9 mouse cellular contexts compared by ENCODE assay signal in the genomic region with DNA sequence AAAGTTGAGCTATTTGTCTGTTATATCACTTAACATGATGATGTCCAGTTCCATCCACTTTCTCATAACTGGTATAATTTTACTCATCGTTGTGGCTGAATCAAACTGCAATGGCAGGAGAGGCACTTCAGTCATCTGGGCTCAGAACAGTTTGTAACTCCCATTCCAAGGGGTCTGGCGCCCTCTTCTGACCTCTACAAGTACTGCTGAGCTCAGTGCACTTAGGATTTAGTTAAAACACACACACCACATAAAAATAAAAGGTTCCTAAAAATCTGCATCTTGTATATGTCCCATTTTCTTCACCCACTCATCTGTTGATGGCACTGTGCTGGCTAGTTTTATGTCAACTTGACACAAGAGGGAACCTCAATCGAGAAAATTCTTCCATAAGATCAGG. TPM values are rescaled to one million over a fixed set of nuclear protein-coding genes. Genes with fewer than 3 reads are reported as not detected.
A peak's percentile ranks its signal among the peaks of the same experiment; 100 is the strongest.
DNase-seq lines count a peak whose midpoint lies in the region; ATAC-seq and TF ChIP-seq lines count a peak whose summit lies in the region.
"Had no signal": no experiment of that assay in that cellular context is flagged by ENCODE, and none has a peak within 500 bp of the region (broad histone marks: within the 10 kb centered on the region; RNA-seq: fewer than 3 reads in every experiment).

No protein-coding gene starts in this region.

- no peaks in the 10 kb centered on the region for H3K9me3 ChIP-seq in E14TG2a.4 (ENCODE audit: low read length)
- H3K9me3 ChIP-seq: megakaryocyte, embryonic 14.5 days had no signal

- H3K36me3 ChIP-seq in E14TG2a.4 (ENCODE audit: insufficient read depth, low read length), result peaks cover 61% of the 10 kb centered on the region

- DNase-seq in ZHBTc4 (ENCODE audit: low read depth, low spot score), result peak; percentile 89
- DNase-seq in heart, adult 8-10 months (ENCODE audit: low spot score), result peak; percentile 91
- peak; percentile 80 to 91 for DNase-seq in layer of hippocampus, postnatal 14 days (ENCODE audit: low spot score in 2 of 2)
- DNase-seq in mesoderm, embryonic 11.5 days (ENCODE audit: low read depth, low spot score), result peak; percentile 80
- DNase-seq in right cerebral cortex, postnatal 25 days, result peak; percentile 66

- no peak for ATAC-seq in activated CD4-positive, CD25-positive, alpha-beta regulatory T cell, adult 4 months

- H3K4me1 ChIP-seq in E14TG2a.4 (replicated peaks; ENCODE audit: low read depth, low read length), result peaks cover 54% of the 10 kb centered on the region
- peaks cover 6% of the 10 kb centered on the region; the same call in 1 of the 2 replicates for H3K4me1 ChIP-seq in cortical plate, adult 2 months (ENCODE audit: control insufficient read depth, insufficient read depth, low read length)

- no peak overlapping the region for H3K27ac ChIP-seq in cortical plate, adult 2 months (ENCODE audit: insufficient read depth, low read length)

- peak; percentile 94 for TF ChIP-seq CTCF in E14TG2a.4 (conservative IDR thresholded peaks at IDR 0.05; ENCODE audit: low read length)
- peak; percentile 92 for TF ChIP-seq CTCF in cortical plate, adult 2 months (IDR thresholded peaks at IDR 0.05; ENCODE audit: extremely low read depth, insufficient read depth, low read length)

- no peak for TF ChIP-seq POLR2A in cortical plate, adult 2 months (IDR thresholded peaks at IDR 0.05; ENCODE audit: extremely low read depth, insufficient read depth, low read length)

- H3K4me3 ChIP-seq in E14TG2a.4 (replicated peaks; ENCODE audit: low read length), result peak overlapping the region; percentile 98; the same call in 1 of the 2 replicates
- no peak overlapping the region for H3K4me3 ChIP-seq in cortical plate, adult 2 months (ENCODE audit: insufficient read depth, low read length)

- no peaks in the 10 kb centered on the region for H3K27me3 ChIP-seq in E14TG2a.4 (ENCODE audit: insufficient read depth, low read length)
- H3K27me3 ChIP-seq: megakaryocyte, embryonic 14.5 days had no signal

RNA-seq across cellular contexts. Expression of gene Bola2, which starts 1.9 kb away (rescaled TPM):
- polyA plus RNA-seq in cortical plate, adult 2 months (2012; rRNA removed), result 51.2 and 55.8 TPM in 2 replicates
- total RNA-seq in heart, adult 8-10 months (2022), result 10 to 100 TPM; 52.4 to 70.4 (median 56.4) TPM
- 100 to 1,000 TPM; 119 to 129 TPM for total RNA-seq in layer of hippocampus, postnatal 14 days (2021)
- 100 to 1,000 TPM in 1 of 2 experiments, 10 to 100 TPM in 1; 90.0 to 201 TPM for polyA plus RNA-seq in activated CD4-positive, CD25-positive, alpha-beta regulatory T cell, adult 4 months (2017; shearing (Covaris generic))

RNA-seq across cellular contexts. Expression of gene Slx1b, which starts 2.3 kb away (rescaled TPM):
- 31.2 and 33.8 TPM in 2 replicates for polyA plus RNA-seq in cortical plate, adult 2 months (2012; rRNA removed)
- 1 to 10 TPM; 3.2 to 6.2 (median 5.4) TPM for total RNA-seq in heart, adult 8-10 months (2022)
- 10 to 100 TPM; 16.2 to 19.8 TPM for total RNA-seq in layer of hippocampus, postnatal 14 days (2021)
- polyA plus RNA-seq in activated CD4-positive, CD25-positive, alpha-beta regulatory T cell, adult 4 months (2017; shearing (Covaris generic)), result 10 to 100 TPM in 1 of 2 experiments, 1 to 10 TPM in 1; 9.7 to 10.0 TPM

RNA-seq across cellular contexts. Expression of gene Coro1a, which starts 14.3 kb away (rescaled TPM):
- polyA plus RNA-seq in cortical plate, adult 2 months (2012; rRNA removed), result 204 and 218 TPM in 2 replicates
- total RNA-seq in heart, adult 8-10 months (2022), result 10 to 100 TPM in 1 of 4 experiments, 1 to 10 TPM in 3; 4.9 to 10.0 (median 6.2) TPM
- total RNA-seq in layer of hippocampus, postnatal 14 days (2021), result 100 to 1,000 TPM; 131 to 141 TPM
- polyA plus RNA-seq in activated CD4-positive, CD25-positive, alpha-beta regulatory T cell, adult 4 months (2017; shearing (Covaris generic)), result 1,000 to 10,000 TPM; 2,153 to 2,681 TPM

RNA-seq across cellular contexts. Expression of gene Sult1a1, which starts 17.0 kb away (rescaled TPM):
- 14.1 and 16.5 TPM in 2 replicates for polyA plus RNA-seq in cortical plate, adult 2 months (2012; rRNA removed)
- total RNA-seq in heart, adult 8-10 months (2022), result 10 to 100 TPM; 18.6 to 38.7 (median 31.5) TPM
- total RNA-seq in layer of hippocampus, postnatal 14 days (2021), result 10 to 100 TPM; 10.7 to 16.5 TPM
- under 1 TPM in 1 of 2 experiments, not detected in 1; 0.42 TPM for polyA plus RNA-seq in activated CD4-positive, CD25-positive, alpha-beta regulatory T cell, adult 4 months (2017; shearing (Covaris generic))

RNA-seq across cellular contexts. Expression of gene Sgf29, which starts 44.1 kb away (rescaled TPM):
- 38.1 and 43.4 TPM in 2 replicates for polyA plus RNA-seq in cortical plate, adult 2 months (2012; rRNA removed)
- 10 to 100 TPM; 21.6 to 26.2 (median 24.9) TPM for total RNA-seq in heart, adult 8-10 months (2022)
- 10 to 100 TPM; 31.2 to 32.9 TPM for total RNA-seq in layer of hippocampus, postnatal 14 days (2021)
- 100 to 1,000 TPM in 1 of 2 experiments, 10 to 100 TPM in 1; 73.9 to 103 TPM for polyA plus RNA-seq in activated CD4-positive, CD25-positive, alpha-beta regulatory T cell, adult 4 months (2017; shearing (Covaris generic))

Comparison
In these comparisons a context has a peak if more than half of its experiments do, and no peak if none do; other contexts are left out.
1. RNA of gene Coro1a, which starts 14.3 kb away (total RNA-seq): 131 to 141 TPM in layer of hippocampus, postnatal 14 days; 4.9 to 10.0 TPM in heart, adult 8-10 months; every median in the first group is over 10 times any median in the second.
2. Peak in every context shown above with its lines, with median percentiles within 50 percentile points of each other: DNase-seq.